Mouse (Mus musculus): ENCODE measurements around the gene Fam196a.

DNA sequence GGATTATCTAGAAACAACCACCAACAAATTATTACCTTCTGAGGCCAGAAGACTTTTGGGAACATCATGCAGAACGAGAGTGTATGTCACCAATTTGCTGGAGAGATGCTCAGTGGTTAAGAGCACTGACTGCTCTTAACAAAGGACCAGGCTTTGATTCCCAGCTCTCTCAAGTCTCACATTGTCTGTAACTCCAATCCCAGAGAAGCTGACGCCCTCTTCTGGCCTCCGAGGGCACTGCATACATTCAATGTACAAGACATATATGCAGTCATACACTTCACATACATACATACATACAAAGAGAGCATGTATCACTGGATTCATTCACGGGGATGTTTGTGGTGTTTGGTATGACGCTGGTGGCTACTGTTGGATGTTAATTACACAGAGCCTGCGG, 3.7 kb upstream of the Fam196a start:
- no peak for TF ChIP-seq ZNF384 (IDR thresholded peaks at IDR 0.05; ENCODE audit: low read depth, low read length)
- no peak for TF ChIP-seq ZC3H11A (IDR thresholded peaks at IDR 0.05; ENCODE audit: borderline replicate concordance, low read depth, low read length)
